Mouse (Mus musculus) G1E (cell line): ENCODE measurements around the gene Bclaf1. TPM values are rescaled to one million over a fixed set of nuclear protein-coding genes. Genes with fewer than 3 reads are reported as not detected.
A peak's percentile ranks its signal among the peaks of the same experiment; 100 is the strongest.

Experiments
- ATAC-seq: 2 replicates; pipeline ENCODE4 v1.8.0; 2016; ENCODE audit warnings: mild to moderate bottlenecking; ENCODE audit not compliant: insufficient number of reproducible peaks, poor library complexity, low FRiP score, severe bottlenecking; ENCODE audit errors: extremely low read depth
- DNase-seq: peaks from one replicate; pipeline ENCODE4 v3.0.0; 2012; ENCODE audit warnings: low spot score
- H3K27me3 ChIP-seq: 2 replicates; pipeline ENCODE4 v1.6.1; 2012; ENCODE audit warnings: mild to moderate bottlenecking, low read length, inconsistent platforms; ENCODE audit not compliant: insufficient read depth
- H3K36me3 ChIP-seq: replicated peaks from 2 replicates; pipeline ENCODE3; 2012; ENCODE audit warnings: mild to moderate bottlenecking, inconsistent platforms
- H3K4me1 ChIP-seq: 2 replicates; pipeline ENCODE4 v1.6.1; 2012; ENCODE audit warnings: low read depth, low read length, inconsistent platforms, mixed read lengths; ENCODE audit not compliant: insufficient read depth
- H3K4me3 ChIP-seq: 2 replicates; pipeline ENCODE4 v1.5.1; 2012; ENCODE audit warnings: low read depth, mild to moderate bottlenecking, inconsistent platforms, low read length, moderate library complexity, mixed read lengths
- H3K9me3 ChIP-seq: replicated peaks from 2 replicates; pipeline ENCODE4 v1.6.1; 2012; ENCODE audit warnings: inconsistent platforms
- CTCF ChIP-seq: IDR thresholded peaks from 2 replicates; pipeline ENCODE4 v1.5.1; 2012; ENCODE audit warnings: low read depth, low read length, inconsistent platforms, mixed read lengths
- GATA1 ChIP-seq: IDR thresholded peaks from 2 replicates; pipeline ENCODE4 v1.6.1; 2012; ENCODE audit warnings: borderline replicate concordance, low read length, inconsistent platforms, mixed read lengths
- GATA2 ChIP-seq: IDR thresholded peaks from 2 replicates; pipeline ENCODE4 v1.6.1; 2012; ENCODE audit warnings: low read depth, low read length, inconsistent platforms, borderline replicate concordance
- POLR2AphosphoS5 ChIP-seq: IDR thresholded peaks from 2 replicates; pipeline ENCODE4 v1.6.1; 2012; ENCODE audit warnings: low read depth, low read length, inconsistent platforms; ENCODE audit not compliant: insufficient replicate concordance
- TAL1 ChIP-seq: conservative IDR thresholded peaks from 2 replicates; pipeline ENCODE4 v1.6.1; 2012; ENCODE audit warnings: low read depth, low read length, inconsistent platforms, mixed read lengths
- polyA plus RNA-seq: library from polyadenylated mRNA; stranded (reverse); fragments of >175 nt; gene quantifications from 2 replicates; pipeline ENCODE4 v1.2.3, GENCODE M21; 2012
- total RNA-seq, 2 experiments: library from RNA; stranded (forward) in 1 of 2; stranded (reverse) in 1 of 2; fragments of 200-1000 nt in 1 of 2; fragments of >200 nt in 1 of 2; fragmentation: Nextera tagmentation in 1 of 2; gene quantifications; 2 replicates each; pipeline ENCODE4 v1.2.3; 2014 to 2017

The Bclaf1 gene
- total and polyA plus RNA-seq, 3 experiments = 27.8 to 407 (median 248) TPM

- Histone ChIP-seq H3K4me3 (no peak overlapping the region), H3K9me3 (no peaks in the 10 kb centered on the region), H3K36me3 (peaks cover 88% of the 10 kb centered on the region), H3K4me1 (no peaks in the 10 kb centered on the region; the same call in 1 of the 2 replicates), H3K27me3 (no peaks in the 10 kb centered on the region)
- TF ChIP-seq GATA2 = no peak
- TF ChIP-seq POLR2AphosphoS5 = no peak
- no peak for TF ChIP-seq CTCF
- TF ChIP-seq GATA1 = no peak
- TF ChIP-seq TAL1 = no peak
- ATAC-seq (no peak), DNase-seq (no peak)
Measured at GRCm38 (mm10) chr10:20337872-20338271, 25.6 kb downstream of the Bclaf1 start.

GRCm38 (mm10) chr10:20345736-20346135 is 33.5 kb downstream of the Bclaf1 start:
- Histone ChIP-seq H3K4me3 (no peak overlapping the region), H3K27me3 (no peaks in the 10 kb centered on the region), H3K4me1 (peaks cover 16% of the 10 kb centered on the region), H3K36me3 (peaks cover 58% of the 10 kb centered on the region), H3K9me3 (no peaks in the 10 kb centered on the region)
- no peak for DNase-seq
- ATAC-seq = no peak
- TF ChIP-seq GATA1 (no peak), TAL1 (no peak), POLR2AphosphoS5 (no peak), CTCF (no peak), GATA2 (no peak)

GRCm38 (mm10) chr10:20347285-20348214 is 35.3 kb downstream of the Bclaf1 start, which contains the start of gene Mtfr2:
Mtfr2 (plus strand) TSS chr10:20347770.
- H3K4me3 ChIP-seq = peak within 1 kb of the TSS; percentile 84
- no peaks in the 10 kb centered on the region for H3K27me3 ChIP-seq
- H3K4me1 ChIP-seq = peaks cover 30% of the 10 kb centered on the region
- H3K36me3 ChIP-seq = peaks cover 62% of the 10 kb centered on the region
- H3K9me3 ChIP-seq = no peaks in the 10 kb centered on the region
- DNase-seq = peak; percentile 90
- ATAC-seq = peak; percentile 87
- TF ChIP-seq TAL1 = no peak
- no peak for TF ChIP-seq GATA2
- no peak for TF ChIP-seq GATA1
- TF ChIP-seq CTCF = no peak
- TF ChIP-seq POLR2AphosphoS5 = 0 out of 2 replicates have a peak, but pooled peaks have one; percentile 45

GRCm38 (mm10) chr10:20348894-20349293 is 36.6 kb downstream of the Bclaf1 start:
- no peaks in the 10 kb centered on the region for H3K9me3 ChIP-seq
- TF ChIP-seq GATA1 = no peak
- no peak for TF ChIP-seq CTCF
- no peak for TF ChIP-seq TAL1
- TF ChIP-seq POLR2AphosphoS5 = no peak
- no peak for TF ChIP-seq GATA2
- H3K4me1 ChIP-seq = peaks cover 30% of the 10 kb centered on the region
- ATAC-seq = no peak
- DNase-seq = no peak
- peak overlapping the region; percentile 84; the same call in 1 of the 2 replicates for H3K4me3 ChIP-seq
- H3K27me3 ChIP-seq = no peaks in the 10 kb centered on the region
- H3K36me3 ChIP-seq = peaks cover 59% of the 10 kb centered on the region

GRCm38 (mm10) chr10:20361542-20362449 is 49.5 kb downstream of the Bclaf1 start:
- ATAC-seq = no peak
- no peaks in the 10 kb centered on the region for H3K9me3 ChIP-seq
- H3K4me3 ChIP-seq = no peak overlapping the region
- H3K27me3 ChIP-seq = no peaks in the 10 kb centered on the region
- H3K4me1 ChIP-seq = peaks cover 29% of the 10 kb centered on the region
- no peak for TF ChIP-seq GATA1
- peak; percentile 63 for TF ChIP-seq CTCF
- peaks cover 60% of the 10 kb centered on the region for H3K36me3 ChIP-seq
- DNase-seq = peak; percentile 25
